Mouse (Mus musculus): ENCODE results near the gene Smap1. TPM values are rescaled to one million over a fixed set of nuclear protein-coding genes. Genes with fewer than 3 reads are reported as not detected.

Gene Smap1
- polyA plus RNA-seq, 2 experiments: 27.4 to 29.0 TPM

- Histone ChIP-seq H3K9me3 (ENCODE audit: control insufficient read depth, low read length) (peaks cover 4% of the 10 kb centered on the region), H3K4me3 (ENCODE audit: insufficient read depth in 1 of 2, low read depth in 2 of 2, low read length in 2 of 2) (no peak overlapping the region), H3K9ac (replicated peaks) (no peak overlapping the region), H3K4me2 (ENCODE audit: low read depth) (no peak overlapping the region), H3K36me3 (replicated peaks; ENCODE audit: control insufficient read depth, insufficient read depth, low read depth) (no peaks in the 10 kb centered on the region), H3K27ac (no peak overlapping the region), H3K27me3 (ENCODE audit: control insufficient read depth, insufficient read depth, low read length) (no peaks in the 10 kb centered on the region), H3K4me1 (replicated peaks; ENCODE audit: control insufficient read depth in 2 of 2, insufficient read depth in 2 of 2, low read length in 1 of 2) (no peaks in the 10 kb centered on the region)
- 66% methylated on average over 6 of the region's 6 CpGs for WGBS (ENCODE audit: insufficient replicate concordance)
- DNase-seq (ENCODE audit: low read depth in 3 of 3, low spot score in 3 of 3): no peak
- no peak for ATAC-seq (ENCODE audit: insufficient read depth)
- TF ChIP-seq CTCF (IDR thresholded peaks at IDR 0.05; ENCODE audit: low read depth): no peak
- no peak for TF ChIP-seq EP300 (IDR thresholded peaks at IDR 0.05; ENCODE audit: low read depth)
Observed at GRCm38 (mm10) chr1:23929410-23929809, 7.3 kb upstream of the Smap1 start.

GRCm38 (mm10) chr1:23928371-23928770, 6.3 kb upstream of the Smap1 start:
- H3K27me3 ChIP-seq (ENCODE audit: control insufficient read depth, insufficient read depth, low read length): no peaks in the 10 kb centered on the region
- WGBS (ENCODE audit: insufficient replicate concordance): 68% methylated on average over 3 of the region's 3 CpGs
- TF ChIP-seq EP300 (IDR thresholded peaks at IDR 0.05; ENCODE audit: low read depth) (no peak), CTCF (IDR thresholded peaks at IDR 0.05; ENCODE audit: low read depth) (no peak)
- H3K27ac ChIP-seq: no peak overlapping the region
- H3K4me1 ChIP-seq (replicated peaks; ENCODE audit: control insufficient read depth in 2 of 2, insufficient read depth in 2 of 2, low read length in 1 of 2): peaks cover 0 to 4% of the 10 kb centered on the region in 2 experiments; a peak in 1 of 4 replicates
- no peak overlapping the region for H3K4me2 ChIP-seq (ENCODE audit: low read depth)
- DNase-seq (ENCODE audit: low read depth in 3 of 3, low spot score in 3 of 3): no peak
- H3K9ac ChIP-seq (replicated peaks): no peak overlapping the region
- H3K36me3 ChIP-seq (replicated peaks; ENCODE audit: control insufficient read depth, insufficient read depth, low read depth): no peaks in the 10 kb centered on the region
- ATAC-seq (ENCODE audit: insufficient read depth): no peak
- peaks cover 4% of the 10 kb centered on the region for H3K9me3 ChIP-seq (ENCODE audit: control insufficient read depth, low read length)
- no peak overlapping the region for H3K4me3 ChIP-seq (ENCODE audit: insufficient read depth in 1 of 2, low read depth in 2 of 2, low read length in 2 of 2)

- Histone ChIP-seq H3K9ac (replicated peaks) (no peak overlapping the region), H3K4me2 (ENCODE audit: low read depth) (no peak overlapping the region), H3K36me3 (replicated peaks; ENCODE audit: control insufficient read depth, insufficient read depth, low read depth) (no peaks in the 10 kb centered on the region), H3K9me3 (ENCODE audit: control insufficient read depth, low read length) (peaks cover 4% of the 10 kb centered on the region), H3K27me3 (ENCODE audit: control insufficient read depth, insufficient read depth, low read length) (no peaks in the 10 kb centered on the region), H3K4me3 (ENCODE audit: insufficient read depth in 1 of 2, low read depth in 2 of 2, low read length in 2 of 2) (no peak overlapping the region), H3K27ac (no peak overlapping the region), H3K4me1 (replicated peaks; ENCODE audit: control insufficient read depth in 2 of 2, insufficient read depth in 2 of 2, low read length in 1 of 2) (peaks cover 15 to 16% of the 10 kb centered on the region in 2 experiments)
- 39% methylated on average over 7 of the region's 7 CpGs for WGBS (ENCODE audit: insufficient replicate concordance)
- no peak for ATAC-seq (ENCODE audit: insufficient read depth)
- DNase-seq (ENCODE audit: low read depth in 3 of 3, low spot score in 3 of 3): no peak
- TF ChIP-seq EP300 (IDR thresholded peaks at IDR 0.05; ENCODE audit: low read depth) (no peak), CTCF (IDR thresholded peaks at IDR 0.05; ENCODE audit: low read depth) (no peak)
Observed at GRCm38 (mm10) chr1:23923779-23924708, 1.9 kb upstream of the Smap1 start.

- no peak for DNase-seq (ENCODE audit: low read depth in 3 of 3, low spot score in 3 of 3)
- Histone ChIP-seq H3K4me3 (ENCODE audit: insufficient read depth in 1 of 2, low read depth in 2 of 2, low read length in 2 of 2) (peak overlapping the region; percentile 62 to 93), H3K9ac (replicated peaks) (peak overlapping the region; percentile 69), H3K9me3 (ENCODE audit: control insufficient read depth, low read length) (peaks cover 4% of the 10 kb centered on the region), H3K4me1 (replicated peaks; ENCODE audit: control insufficient read depth in 2 of 2, insufficient read depth in 2 of 2, low read length in 1 of 2) (peaks cover 17 to 20% of the 10 kb centered on the region in 2 experiments), H3K27me3 (ENCODE audit: control insufficient read depth, insufficient read depth, low read length) (no peaks in the 10 kb centered on the region), H3K4me2 (ENCODE audit: low read depth) (peak overlapping the region; percentile 80), H3K36me3 (replicated peaks; ENCODE audit: control insufficient read depth, insufficient read depth, low read depth) (no peaks in the 10 kb centered on the region), H3K27ac (no peak overlapping the region; the same call in 1 of the 2 replicates)
- ATAC-seq (ENCODE audit: insufficient read depth): no peak
- WGBS (ENCODE audit: insufficient replicate concordance): 23% methylated on average over 9 of the region's 9 CpGs
- TF ChIP-seq CTCF (IDR thresholded peaks at IDR 0.05; ENCODE audit: low read depth) (no peak), EP300 (IDR thresholded peaks at IDR 0.05; ENCODE audit: low read depth) (no peak)
Observed at GRCm38 (mm10) chr1:23922530-23922884, 390 bp upstream of the Smap1 start.

- TF ChIP-seq CTCF (IDR thresholded peaks at IDR 0.05; ENCODE audit: low read depth) (peak; percentile 41), EP300 (IDR thresholded peaks at IDR 0.05; ENCODE audit: low read depth) (no peak)
- H3K27me3 ChIP-seq (ENCODE audit: control insufficient read depth, insufficient read depth, low read length): no peaks in the 10 kb centered on the region
- H3K4me1 ChIP-seq (replicated peaks; ENCODE audit: control insufficient read depth in 2 of 2, insufficient read depth in 2 of 2, low read length in 1 of 2): peaks cover 29 to 39% of the 10 kb centered on the region in 2 experiments
- peak overlapping the region in 1 of 2 experiments; percentile 93; a peak in 2 of 4 replicates for H3K4me3 ChIP-seq (ENCODE audit: insufficient read depth in 1 of 2, low read depth in 2 of 2, low read length in 2 of 2)
- no peak for ATAC-seq (ENCODE audit: insufficient read depth)
- no peaks in the 10 kb centered on the region for H3K36me3 ChIP-seq (replicated peaks; ENCODE audit: control insufficient read depth, insufficient read depth, low read depth)
- peak overlapping the region; percentile 23; the same call in 1 of the 2 replicates for H3K9ac ChIP-seq (replicated peaks)
- peak overlapping the region; percentile 65 for H3K4me2 ChIP-seq (ENCODE audit: low read depth)
- DNase-seq (ENCODE audit: low read depth in 3 of 3, low spot score in 3 of 3): no peak
- 16% methylated on average over 2 of the region's 2 CpGs for WGBS (ENCODE audit: insufficient replicate concordance)
- H3K9me3 ChIP-seq (ENCODE audit: control insufficient read depth, low read length): no peaks in the 10 kb centered on the region
- no peak overlapping the region for H3K27ac ChIP-seq
Observed at GRCm38 (mm10) chr1:23920275-23920674, 1.8 kb downstream of the Smap1 start.
